Mouse (Mus musculus): ENCODE results near the gene Vezf1. TPM values are rescaled to one million over a fixed set of nuclear protein-coding genes. Genes with fewer than 3 reads are reported as not detected.

The Vezf1 gene
- 31.9 and 35.6 TPM in 2 replicates for polyA plus RNA-seq (2015; fragmentation: Nextera tagmentation; extraction: Ambion mirVana)

DNA sequence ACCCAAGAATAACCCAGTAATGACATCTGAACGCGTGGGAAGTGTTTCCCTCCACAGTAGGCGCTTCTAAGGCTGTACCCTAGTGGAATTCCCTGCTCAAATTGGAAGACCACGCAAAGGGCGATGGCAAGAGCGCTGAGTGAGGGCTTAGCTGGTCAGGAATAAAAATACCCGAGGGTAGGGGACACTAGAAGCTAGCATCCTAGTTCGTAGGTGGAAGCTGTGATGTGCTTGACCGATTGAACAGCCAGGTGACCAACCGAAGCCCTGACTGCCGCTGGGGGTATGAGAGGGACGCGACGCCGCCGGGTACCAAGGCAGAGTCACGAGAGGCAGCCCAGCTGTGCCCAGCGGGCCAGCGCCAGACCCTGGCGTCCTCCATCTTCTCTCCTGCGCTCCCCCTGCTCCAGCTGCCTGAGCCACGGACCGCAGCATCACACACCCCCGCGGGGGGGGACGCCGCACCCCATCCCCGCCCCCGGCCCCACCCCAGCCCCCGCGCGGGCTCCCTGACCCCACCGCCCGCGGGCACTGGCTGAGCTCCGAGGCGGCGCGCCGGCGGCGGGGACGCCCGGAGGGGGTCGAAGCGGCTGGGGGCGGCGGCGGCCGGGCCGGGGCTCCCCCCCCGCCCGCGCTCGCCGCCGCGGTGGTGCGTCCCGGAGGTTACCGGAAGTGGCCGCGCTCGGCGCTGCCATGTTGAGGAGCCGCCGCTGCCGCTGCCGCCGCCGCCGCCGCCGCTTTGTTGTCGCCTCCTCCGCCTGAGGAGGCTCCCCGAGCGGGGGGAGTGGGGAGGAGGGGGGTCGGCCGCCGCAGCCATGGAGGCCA, at the start of gene Vezf1:
Gene Vezf1 (plus strand): TSS at position 694 of the 825 bp plus-strand sequence.
- H3K27ac ChIP-seq = peak within 1 kb of the TSS; percentile 98
- WGBS = 1% methylated on average over 59 of the region's 81 CpGs
- no peaks in the 10 kb centered on the region for H3K27me3 ChIP-seq
- peak within 1 kb of the TSS; percentile 92 for H3K9ac ChIP-seq
- peak; percentile 85 for ATAC-seq (ENCODE audit: insufficient number of reproducible peaks, low FRiP score, low TSS enrichment, low read depth)
- peak within 1 kb of the TSS; percentile 72 for H3K4me3 ChIP-seq
- H3K9me3 ChIP-seq = no peaks in the 10 kb centered on the region
- peak within 1 kb of the TSS; percentile 74 for H3K4me2 ChIP-seq
- peaks cover 31% of the 10 kb centered on the region for H3K4me1 ChIP-seq
- H3K36me3 ChIP-seq = no peaks in the 10 kb centered on the region

DNA sequence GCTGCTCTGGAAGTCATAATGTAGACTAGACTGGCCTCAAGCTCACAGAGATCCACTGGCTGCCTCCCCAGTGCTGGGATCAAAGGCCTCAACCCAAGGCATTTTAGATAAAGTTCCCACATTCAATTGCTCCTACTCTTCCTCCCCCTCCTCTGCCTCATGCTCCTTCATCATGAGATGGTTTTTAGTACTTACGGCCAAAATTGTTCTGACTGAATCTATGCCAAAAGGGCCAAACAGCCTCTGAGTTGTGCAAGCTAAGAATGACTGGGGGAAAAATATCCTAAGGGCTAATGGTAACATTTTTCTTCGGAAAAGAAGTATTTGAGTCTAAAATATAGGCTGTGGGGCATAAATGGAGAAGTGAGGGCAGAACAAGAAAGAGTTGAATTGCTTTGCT, 44.1 kb upstream of the Vezf1 start:
- Histone ChIP-seq H3K9ac (no peak overlapping the region), H3K4me1 (no peaks in the 10 kb centered on the region), H3K4me2 (no peak overlapping the region), H3K27ac (no peak overlapping the region), H3K9me3 (no peaks in the 10 kb centered on the region), H3K36me3 (no peaks in the 10 kb centered on the region), H3K4me3 (no peak overlapping the region), H3K27me3 (no peaks in the 10 kb centered on the region)
- ATAC-seq (ENCODE audit: insufficient number of reproducible peaks, low FRiP score, low TSS enrichment, low read depth) = no peak
- WGBS = 50% methylated on average over 2 of the region's 2 CpGs

DNA sequence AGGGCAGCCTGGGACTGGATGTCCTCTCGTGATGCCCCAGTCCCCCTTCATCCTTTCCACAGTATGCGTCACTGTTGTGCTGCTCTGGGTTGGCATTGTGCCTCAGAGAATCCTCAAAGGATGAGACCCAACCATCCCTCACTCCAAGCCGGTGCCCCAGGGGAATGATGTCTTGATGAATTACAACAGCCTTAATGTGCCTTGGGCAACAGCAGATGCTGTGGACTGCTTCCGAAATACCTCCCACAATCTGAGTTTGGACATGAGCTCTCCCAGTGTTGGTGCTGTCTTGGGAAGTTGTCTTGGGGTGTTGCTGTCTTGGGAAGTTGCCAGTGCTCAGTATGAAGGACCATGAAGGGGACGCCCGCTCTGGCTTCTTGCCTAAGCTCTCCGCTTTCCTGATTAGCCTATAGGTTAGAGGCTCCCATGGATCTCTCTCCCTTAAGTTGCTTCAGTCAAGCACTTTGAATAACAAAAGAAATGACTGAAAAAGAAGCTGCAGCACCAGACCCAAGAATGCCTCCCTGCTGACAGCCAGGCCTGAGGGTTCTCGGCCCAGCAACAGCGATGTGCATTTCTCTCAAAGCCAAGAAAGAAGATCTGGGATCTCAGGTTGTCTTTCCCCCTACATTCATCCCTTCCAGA, 40.6 kb upstream of the Vezf1 start:
- H3K4me2 ChIP-seq = no peak overlapping the region
- no peak overlapping the region for H3K4me3 ChIP-seq
- 74% methylated on average over 9 of the region's 9 CpGs for WGBS
- no peaks in the 10 kb centered on the region for H3K9me3 ChIP-seq
- no peak overlapping the region for H3K9ac ChIP-seq
- no peak for ATAC-seq (ENCODE audit: insufficient number of reproducible peaks, low FRiP score, low TSS enrichment, low read depth)
- no peaks in the 10 kb centered on the region for H3K27me3 ChIP-seq
- 0 out of 2 replicates have a peak, but pooled peaks cover 2% of the 10 kb centered on the region for H3K36me3 ChIP-seq
- H3K4me1 ChIP-seq = no peaks in the 10 kb centered on the region
- no peak overlapping the region for H3K27ac ChIP-seq

DNA sequence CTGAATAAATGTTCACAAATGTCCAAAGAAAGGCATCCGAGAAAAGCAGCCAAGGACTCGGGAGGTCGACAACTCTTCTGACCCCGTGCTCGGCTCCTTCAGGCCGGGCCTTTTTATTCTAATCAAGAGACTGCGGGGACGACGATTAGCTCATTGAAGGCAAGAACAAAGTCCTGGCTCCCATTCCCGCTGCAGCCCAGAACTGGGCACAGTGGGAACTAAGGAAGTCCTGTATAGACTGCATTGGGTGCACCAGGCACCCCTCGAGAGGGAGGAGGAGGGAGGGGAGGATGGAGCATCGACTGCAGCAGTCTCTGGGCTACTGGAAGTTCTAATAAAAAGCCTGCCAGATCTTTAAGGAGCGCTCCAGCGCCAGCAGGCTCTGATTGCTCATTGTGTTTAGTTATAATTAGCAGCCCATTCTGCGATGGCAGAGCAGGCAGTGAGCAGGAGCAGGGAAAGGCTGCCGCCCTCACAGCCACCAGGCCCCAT, 39.8 kb upstream of the Vezf1 start:
- H3K9ac ChIP-seq = no peak overlapping the region
- ATAC-seq (ENCODE audit: insufficient number of reproducible peaks, low FRiP score, low TSS enrichment, low read depth) = no peak
- WGBS = 27% methylated on average over 16 of the region's 16 CpGs
- H3K4me1 ChIP-seq = no peaks in the 10 kb centered on the region
- H3K9me3 ChIP-seq = no peaks in the 10 kb centered on the region
- 0 out of 2 replicates have a peak, but pooled peaks cover 2% of the 10 kb centered on the region for H3K36me3 ChIP-seq
- no peak overlapping the region for H3K4me2 ChIP-seq
- H3K4me3 ChIP-seq = no peak overlapping the region
- H3K27me3 ChIP-seq = no peaks in the 10 kb centered on the region
- no peak overlapping the region for H3K27ac ChIP-seq

DNA sequence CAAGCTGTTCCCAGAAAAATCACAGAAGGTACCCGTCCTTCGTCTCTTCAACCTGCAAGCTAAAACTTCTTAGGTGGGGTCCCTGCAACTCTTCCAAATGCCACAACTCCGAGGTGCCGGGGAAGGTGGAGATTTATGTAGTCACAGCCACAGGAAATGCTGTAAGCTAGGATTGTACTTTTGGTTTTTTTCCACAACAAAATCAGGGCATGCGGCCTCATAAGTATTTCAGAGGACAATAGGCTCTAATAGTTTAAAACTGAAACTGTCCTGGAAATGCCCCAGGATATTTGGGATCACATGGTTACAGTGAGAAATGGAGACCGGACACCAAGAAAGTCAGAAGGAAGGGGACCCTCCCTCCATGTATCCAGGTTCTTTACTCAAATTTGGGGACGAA, 37.9 kb upstream of the Vezf1 start:
- no peaks in the 10 kb centered on the region for H3K9me3 ChIP-seq
- ATAC-seq (ENCODE audit: insufficient number of reproducible peaks, low FRiP score, low TSS enrichment, low read depth) = no peak
- 78% methylated on average over 7 of the region's 7 CpGs for WGBS

DNA sequence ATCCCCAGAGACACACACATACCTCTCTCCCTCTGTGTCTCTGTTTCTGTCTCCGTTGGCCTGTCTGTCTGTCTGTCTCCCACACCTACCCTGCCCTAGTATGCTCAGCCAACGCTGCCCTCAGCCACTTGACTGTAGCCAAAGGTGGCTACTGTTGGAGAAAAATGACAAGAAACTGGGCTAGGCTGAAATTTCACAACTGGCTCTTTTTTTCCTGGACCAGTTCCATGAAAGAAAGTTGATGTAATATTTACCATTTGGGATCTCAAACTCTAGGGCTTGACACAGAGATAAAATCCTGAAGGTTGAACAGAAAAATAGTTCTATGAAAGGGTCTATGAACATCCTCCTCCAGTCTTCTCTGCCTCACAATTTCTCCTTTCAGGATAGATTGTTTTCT, 37.2 kb upstream of the Vezf1 start:
- no peak for ATAC-seq (ENCODE audit: insufficient number of reproducible peaks, low FRiP score, low TSS enrichment, low read depth)
- Histone ChIP-seq H3K27me3 (no peaks in the 10 kb centered on the region), H3K9me3 (no peaks in the 10 kb centered on the region), H3K4me2 (no peak overlapping the region), H3K36me3 (0 out of 2 replicates have a peak, but pooled peaks cover 2% of the 10 kb centered on the region), H3K4me1 (no peaks in the 10 kb centered on the region), H3K4me3 (no peak overlapping the region), H3K27ac (no peak overlapping the region), H3K9ac (no peak overlapping the region)
- WGBS = 79% methylated on average over 2 of the region's 2 CpGs

More for the DNA sequence above, 37.9 kb upstream of the Vezf1 start:
- Histone ChIP-seq H3K4me1 (no peaks in the 10 kb centered on the region), H3K36me3 (0 out of 2 replicates have a peak, but pooled peaks cover 2% of the 10 kb centered on the region), H3K4me2 (no peak overlapping the region), H3K9ac (no peak overlapping the region), H3K27ac (no peak overlapping the region), H3K27me3 (no peaks in the 10 kb centered on the region), H3K4me3 (no peak overlapping the region)

DNA sequence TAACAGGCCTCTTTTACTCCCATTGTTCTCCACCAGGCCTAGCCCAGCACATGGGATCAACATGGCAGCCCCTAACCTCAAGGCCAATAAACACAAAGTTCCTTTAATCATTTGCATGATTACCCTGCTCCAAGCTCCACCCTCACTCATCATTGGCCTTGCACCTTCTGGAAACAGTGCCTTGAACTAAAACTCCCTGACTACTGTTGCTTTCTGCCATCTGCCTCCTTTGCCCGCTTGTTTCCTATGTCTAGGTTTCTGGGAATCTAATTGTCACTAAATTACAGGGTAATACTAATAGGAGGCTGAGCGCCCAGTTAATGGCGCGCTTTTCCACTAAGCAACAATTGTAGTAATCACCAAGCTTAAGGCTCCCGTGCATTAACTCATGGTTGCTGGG, 36.3 kb upstream of the Vezf1 start:
- no peak overlapping the region for H3K4me3 ChIP-seq
- no peak for ATAC-seq (ENCODE audit: insufficient number of reproducible peaks, low FRiP score, low TSS enrichment, low read depth)
- WGBS = 79% methylated on average over 5 of the region's 5 CpGs
- H3K4me2 ChIP-seq = no peak overlapping the region
- no peak overlapping the region for H3K27ac ChIP-seq
- H3K36me3 ChIP-seq = 0 out of 2 replicates have a peak, but pooled peaks cover 2% of the 10 kb centered on the region
- H3K4me1 ChIP-seq = no peaks in the 10 kb centered on the region
- H3K9ac ChIP-seq = no peak overlapping the region
- H3K27me3 ChIP-seq = no peaks in the 10 kb centered on the region
- no peaks in the 10 kb centered on the region for H3K9me3 ChIP-seq

DNA sequence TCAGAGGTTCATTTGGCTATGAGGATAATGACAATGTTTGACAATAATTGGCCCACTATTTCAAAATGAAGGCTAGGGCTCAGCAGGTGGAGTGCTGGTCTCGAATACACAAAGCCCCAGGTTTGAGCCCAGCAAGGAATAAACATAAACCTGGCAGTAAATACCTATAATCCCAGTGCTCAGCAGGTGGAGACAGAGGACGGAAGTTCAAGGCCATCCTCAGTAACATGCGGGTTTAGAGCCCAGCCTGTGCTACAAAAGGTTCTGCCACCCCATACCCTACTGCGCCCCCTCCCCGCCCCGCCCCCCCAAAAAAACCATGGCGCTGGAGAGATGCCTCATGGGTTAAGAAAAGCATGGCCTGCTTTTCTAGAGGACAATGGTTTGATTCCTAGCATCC, 32.1 kb upstream of the Vezf1 start:
- H3K27ac ChIP-seq = no peak overlapping the region
- H3K4me2 ChIP-seq = no peak overlapping the region
- H3K9me3 ChIP-seq = no peaks in the 10 kb centered on the region
- H3K9ac ChIP-seq = no peak overlapping the region
- 63% methylated on average over 7 of the region's 7 CpGs for WGBS
- H3K4me1 ChIP-seq = no peaks in the 10 kb centered on the region
- H3K36me3 ChIP-seq = 0 out of 2 replicates have a peak, but pooled peaks cover 2% of the 10 kb centered on the region
- no peaks in the 10 kb centered on the region for H3K27me3 ChIP-seq
- H3K4me3 ChIP-seq = no peak overlapping the region
- no peak for ATAC-seq (ENCODE audit: insufficient number of reproducible peaks, low FRiP score, low TSS enrichment, low read depth)

DNA sequence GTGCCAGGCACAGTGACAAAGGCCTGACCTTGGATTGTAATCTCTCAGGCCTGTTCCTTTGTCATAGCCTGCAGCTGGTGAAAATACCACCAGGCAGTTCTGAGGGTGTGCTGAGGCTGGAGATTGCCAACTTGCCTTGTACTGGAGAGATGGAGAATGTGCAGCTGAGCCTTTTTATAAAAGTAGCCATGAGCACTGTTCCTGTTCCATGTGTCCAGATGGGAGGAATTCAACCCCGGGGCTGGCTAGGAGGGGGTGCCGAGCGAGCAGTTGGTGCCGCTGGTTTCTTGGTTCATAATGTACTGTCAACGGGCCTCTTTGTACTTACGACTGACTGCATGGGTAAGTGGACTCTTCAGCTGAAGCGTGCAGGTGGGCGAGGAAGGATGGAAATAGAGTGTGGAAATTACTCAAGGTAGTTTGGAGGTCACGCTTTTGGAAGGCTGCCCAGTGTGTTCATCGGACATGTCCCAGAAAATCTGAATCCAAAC, 31.3 kb upstream of the Vezf1 start:
- Histone ChIP-seq H3K27me3 (no peaks in the 10 kb centered on the region), H3K36me3 (0 out of 2 replicates have a peak, but pooled peaks cover 1% of the 10 kb centered on the region), H3K4me3 (no peak overlapping the region), H3K27ac (no peak overlapping the region), H3K9ac (no peak overlapping the region), H3K4me1 (no peaks in the 10 kb centered on the region), H3K9me3 (no peaks in the 10 kb centered on the region), H3K4me2 (no peak overlapping the region)
- no peak for ATAC-seq (ENCODE audit: insufficient number of reproducible peaks, low FRiP score, low TSS enrichment, low read depth)
- WGBS = 75% methylated on average over 10 of the region's 10 CpGs

DNA sequence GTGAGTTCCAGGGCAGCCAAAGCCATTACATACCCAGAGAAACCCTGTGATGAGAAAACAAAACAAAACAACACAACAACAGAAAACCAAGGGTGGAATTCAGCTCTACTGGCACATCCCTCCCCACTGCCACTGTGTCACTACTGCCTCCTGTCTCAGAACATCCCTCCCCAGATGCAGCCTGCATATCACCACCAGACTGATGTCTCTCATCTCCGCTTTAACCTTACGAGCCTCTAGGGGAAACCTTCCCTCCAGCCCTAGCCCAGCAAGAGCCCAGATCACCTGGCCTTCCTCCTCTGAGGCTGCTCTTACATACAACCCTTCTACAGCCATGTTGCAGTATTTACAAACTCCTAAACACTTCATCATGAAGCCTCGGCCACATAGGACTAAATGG, 30.7 kb upstream of the Vezf1 start:
- 72% methylated on average over 3 of the region's 3 CpGs for WGBS
- Histone ChIP-seq H3K27ac (no peak overlapping the region), H3K36me3 (no peaks in the 10 kb centered on the region)

DNA sequence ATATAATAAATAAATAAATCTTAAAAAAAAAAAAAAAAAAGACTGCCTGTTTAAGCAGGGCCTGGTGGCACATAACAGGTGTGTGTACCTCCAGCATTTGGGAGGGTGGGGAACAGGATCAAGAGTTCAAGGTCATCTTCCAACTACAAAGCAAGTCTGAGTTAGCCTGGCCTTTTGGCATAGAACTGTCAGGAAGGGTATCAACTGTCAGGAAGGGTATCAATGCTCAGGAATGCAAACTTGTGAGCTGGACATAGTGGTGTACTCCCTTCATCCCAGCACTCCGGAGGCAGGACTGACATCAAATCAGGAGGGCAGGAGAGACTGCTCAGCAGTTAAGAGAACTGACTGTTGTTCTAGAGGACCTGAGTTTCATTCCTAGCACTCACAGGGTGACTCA, 29.0 kb upstream of the Vezf1 start:
- no peak for ATAC-seq (ENCODE audit: insufficient number of reproducible peaks, low FRiP score, low TSS enrichment, low read depth)
- Histone ChIP-seq H3K4me3 (no peak overlapping the region), H3K36me3 (no peaks in the 10 kb centered on the region), H3K27me3 (no peaks in the 10 kb centered on the region), H3K9me3 (no peaks in the 10 kb centered on the region), H3K9ac (no peak overlapping the region), H3K4me2 (no peak overlapping the region), H3K4me1 (no peaks in the 10 kb centered on the region), H3K27ac (no peak overlapping the region)
- WGBS = 91% methylated on average over 1 of the region's 1 CpGs

More for the DNA sequence above, 30.7 kb upstream of the Vezf1 start:
- Histone ChIP-seq H3K4me2 (no peak overlapping the region), H3K4me3 (no peak overlapping the region), H3K27me3 (no peaks in the 10 kb centered on the region), H3K9me3 (no peaks in the 10 kb centered on the region), H3K9ac (no peak overlapping the region), H3K4me1 (no peaks in the 10 kb centered on the region)
- no peak for ATAC-seq (ENCODE audit: insufficient number of reproducible peaks, low FRiP score, low TSS enrichment, low read depth)

DNA sequence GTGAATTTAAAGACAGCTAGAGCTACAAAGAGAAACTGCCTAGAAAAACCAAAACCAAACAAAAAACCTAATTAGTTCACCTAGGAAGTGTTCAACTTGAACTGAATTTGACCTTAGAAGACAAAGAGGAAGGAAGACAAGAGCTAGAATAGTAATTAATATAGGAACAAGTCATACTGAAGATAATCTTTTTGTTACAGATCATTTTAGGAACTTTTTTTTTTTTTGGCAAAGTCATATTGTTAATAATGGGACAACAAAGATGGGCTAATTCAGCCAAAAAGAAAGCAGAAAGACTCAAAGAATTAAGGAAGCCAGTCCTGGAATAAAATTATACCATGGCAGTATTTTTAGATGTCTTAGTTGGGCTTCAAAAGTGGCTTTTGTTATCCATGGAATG, 23.8 kb upstream of the Vezf1 start:
- Histone ChIP-seq H3K9ac (no peak overlapping the region), H3K27ac (no peak overlapping the region), H3K9me3 (no peaks in the 10 kb centered on the region), H3K36me3 (peaks cover 3% of the 10 kb centered on the region; the same call in 1 of the 2 replicates), H3K27me3 (no peaks in the 10 kb centered on the region), H3K4me1 (peaks cover 14% of the 10 kb centered on the region), H3K4me3 (no peak overlapping the region), H3K4me2 (no peak overlapping the region)
- no peak for ATAC-seq (ENCODE audit: insufficient number of reproducible peaks, low FRiP score, low TSS enrichment, low read depth)

Measured in limb, embryonic 15.5 days (tissue).